19 mouse cellular contexts compared by ENCODE assay signal in the genomic region with DNA sequence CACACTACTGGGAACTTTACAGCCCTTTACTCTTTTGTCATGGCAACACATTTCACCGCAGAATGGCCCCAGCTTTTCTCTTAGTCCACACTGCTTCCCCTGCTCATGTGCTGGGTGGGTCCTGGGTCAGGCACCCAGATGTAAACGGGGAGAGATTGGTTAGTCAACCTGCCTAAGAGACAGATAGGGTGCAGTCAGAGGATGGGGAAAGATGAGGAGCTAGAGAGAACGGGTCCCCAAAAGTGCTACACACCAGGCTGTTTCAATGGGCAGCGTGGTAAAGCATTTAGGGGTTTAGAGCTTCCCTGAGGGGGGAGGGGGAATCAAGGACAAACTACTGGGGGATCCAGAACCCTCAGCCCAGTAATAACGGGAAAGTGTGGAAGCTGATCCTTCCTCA. TPM values are rescaled to one million over a fixed set of nuclear protein-coding genes. Genes with fewer than 3 reads are reported as not detected.
"Had no signal": no experiment of that assay in that cellular context is flagged by ENCODE, and none has a peak within 500 bp of the region (broad histone marks: within the 10 kb centered on the region; RNA-seq: fewer than 3 reads in every experiment).

No protein-coding gene starts in this region.

- DNase-seq: liver, postnatal 0 days; lung, adult 2 months; lung, postnatal 14 days; lung, postnatal 36 days; right cerebral cortex, postnatal 14 days; thymus, adult 2 months; thymus, postnatal 25 days; thymus, postnatal 4 days had no signal

- H3K4me3 ChIP-seq: liver, embryonic 15.5 days; lung, embryonic 15.5 days; megakaryocyte, embryonic 14.5 days; midbrain, embryonic 13.5 days; neural tube, embryonic 12.5 days; stomach, embryonic 15.5 days had no signal

- H3K4me1 ChIP-seq: liver, embryonic 15.5 days; lung, embryonic 15.5 days had no signal

- ATAC-seq: liver, postnatal 0 days; lung, postnatal 0 days; midbrain, embryonic 13.5 days had no signal

- H3K9ac ChIP-seq: liver, embryonic 15.5 days; liver, postnatal 0 days; lung, embryonic 15.5 days; midbrain, embryonic 13.5 days; neural tube, embryonic 12.5 days; stomach, embryonic 15.5 days had no signal

- H3K4me2 ChIP-seq: liver, embryonic 15.5 days; lung, embryonic 15.5 days; midbrain, embryonic 13.5 days; neural tube, embryonic 12.5 days; stomach, embryonic 15.5 days had no signal

- H3K9me3 ChIP-seq: liver, embryonic 15.5 days; lung, embryonic 15.5 days; megakaryocyte, embryonic 14.5 days; midbrain, embryonic 13.5 days; neural tube, embryonic 12.5 days; stomach, embryonic 15.5 days had no signal

- H3K27ac ChIP-seq: liver, embryonic 15.5 days; lung, embryonic 15.5 days; macrophage; midbrain, embryonic 13.5 days; neural tube, embryonic 12.5 days; stomach, embryonic 15.5 days; stomach, postnatal 0 days had no signal

- H3K36me3 ChIP-seq: liver, embryonic 15.5 days; lung, embryonic 15.5 days; midbrain, embryonic 13.5 days; neural tube, embryonic 12.5 days; stomach, embryonic 15.5 days had no signal

- H3K27me3 ChIP-seq: liver, embryonic 15.5 days; lung, embryonic 15.5 days; megakaryocyte, embryonic 14.5 days; midbrain, embryonic 13.5 days; neural tube, embryonic 12.5 days; stomach, embryonic 15.5 days had no signal

RNA-seq across cellular contexts. Expression of gene Spsb4, which starts 46.6 kb away (rescaled TPM):
- total RNA-seq: monocyte, adult 5-6 weeks; neutrophil, adult 5-6 weeks had no signal
